8 mouse cellular contexts compared by ENCODE assay signal in the genomic region with DNA sequence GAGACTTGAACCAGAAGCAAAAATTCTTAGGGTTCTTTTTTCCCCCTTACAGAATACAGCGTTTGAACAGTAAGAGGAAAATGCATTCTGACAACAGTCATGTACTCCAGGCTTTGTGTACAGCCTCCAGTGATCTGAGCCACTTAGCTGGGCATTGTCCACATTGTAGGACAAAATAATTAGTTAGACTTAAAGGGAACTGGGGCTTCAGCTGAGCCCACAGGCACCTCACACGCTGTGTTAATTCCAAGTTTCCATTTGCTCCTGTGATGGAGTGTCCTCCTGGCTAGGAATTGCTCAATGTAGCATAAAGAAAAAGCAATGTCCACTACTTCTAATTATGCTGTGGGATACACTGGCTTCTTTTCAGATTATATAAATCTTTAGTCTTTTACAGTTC.
"Had no signal": no experiment of that assay in that cellular context is flagged by ENCODE, and none has a peak within 500 bp of the region (broad histone marks: within the 10 kb centered on the region; RNA-seq: fewer than 3 reads in every experiment).

No protein-coding gene starts in this region.

- DNase-seq: liver, postnatal 0 days; lung, adult 2 months; lung, postnatal 14 days; lung, postnatal 36 days; right cerebral cortex, postnatal 14 days; thymus, adult 2 months; thymus, postnatal 25 days; thymus, postnatal 4 days had no signal
